Mouse (Mus musculus) lung, adult 2 months (tissue): Measurements from ENCODE around the gene Prkcsh.

Experiments
- CTCF ChIP-seq: fragments of 200-500 bp; IDR thresholded peaks from 2 replicates; pipeline ENCODE4 v1.5.1; 2011; ENCODE audit warnings: mild to moderate bottlenecking, low read length, control low read depth; ENCODE audit not compliant: insufficient read depth
- POLR2A ChIP-seq: fragments of 200-500 bp; IDR thresholded peaks from 2 replicates; pipeline ENCODE4 v1.6.1; 2011; ENCODE audit warnings: low read depth, mild to moderate bottlenecking, control low read depth, low read length, borderline replicate concordance; ENCODE audit errors: extremely low read depth

DNA sequence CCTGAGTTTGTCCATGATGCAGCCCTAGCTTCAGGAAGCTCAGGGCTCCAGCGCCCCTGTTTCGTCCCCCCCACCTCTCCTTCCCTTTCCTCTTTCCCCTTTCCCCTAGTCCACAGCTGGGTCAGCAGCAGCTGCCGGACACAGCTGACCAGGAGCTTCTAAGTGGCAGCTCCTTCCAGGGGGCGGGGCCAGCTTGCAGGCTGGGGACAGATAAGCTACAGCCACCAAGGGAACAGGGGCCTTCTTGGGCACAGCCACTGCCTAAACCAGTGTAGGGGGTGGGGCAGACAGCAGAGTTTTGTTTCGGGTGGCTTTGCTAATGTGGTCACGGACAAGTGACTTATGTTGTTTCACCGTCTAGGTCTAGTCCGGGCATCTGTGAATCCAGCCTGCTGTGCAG is 39.2 kb upstream of the Prkcsh start, which contains the start of gene Epor:
- no peak for TF ChIP-seq CTCF
- TF ChIP-seq POLR2A, result no peak
